Mouse (Mus musculus) spleen, postnatal 36 days (tissue): Measurements from ENCODE around the gene Kdm4b.

Experiments
- DNase-seq, 2 experiments: peaks; one replicate each; pipeline ENCODE4 v3.0.0; 2022; ENCODE audit warnings: low spot score in 2 of 2, mixed read lengths in 1 of 2

The Kdm4b gene

GRCm38 (mm10) chr17:56298238-56298637 lies 27.6 kb upstream of the Kdm4b start:
- DNase-seq, result no peak

GRCm38 (mm10) chr17:56300186-56300585 lies 25.7 kb upstream of the Kdm4b start, which contains the start of gene Arrdc5:
Arrdc5 (minus strand) TSS chr17:56300286.
- no peak for DNase-seq

GRCm38 (mm10) chr17:56302363-56302996 lies 23.4 kb upstream of the Kdm4b start:
- no peak for DNase-seq

GRCm38 (mm10) chr17:56303160-56303846 lies 22.6 kb upstream of the Kdm4b start, which contains the start of gene Uhrf1:
Uhrf1 (plus strand) TSS chr17:56303321.
- peak; percentile 78 to 86 for DNase-seq

GRCm38 (mm10) chr17:56303847-56304586 lies 21.8 kb upstream of the Kdm4b start:
- peak; percentile 95 to 96 for DNase-seq

- DNase-seq, result no peak
Observed at GRCm38 (mm10) chr17:56304718-56305117, 21.1 kb upstream of the Kdm4b start.

GRCm38 (mm10) chr17:56305156-56305555 lies 20.7 kb upstream of the Kdm4b start:
- DNase-seq, result no peak

- DNase-seq, result no peak
Observed at GRCm38 (mm10) chr17:56305826-56306225, 20.0 kb upstream of the Kdm4b start.

- no peak for DNase-seq
Observed at GRCm38 (mm10) chr17:56308088-56308487, 17.8 kb upstream of the Kdm4b start.

- DNase-seq, result no peak
Observed at GRCm38 (mm10) chr17:56309191-56309945, 16.5 kb upstream of the Kdm4b start.

GRCm38 (mm10) chr17:56324419-56324818 lies 1.4 kb upstream of the Kdm4b start:
- DNase-seq, result no peak

- no peak for DNase-seq
Observed at GRCm38 (mm10) chr17:56326153-56327147, 588 bp downstream of the Kdm4b start.

GRCm38 (mm10) chr17:56329267-56329666 lies 3.4 kb downstream of the Kdm4b start:
- no peak for DNase-seq

GRCm38 (mm10) chr17:56330345-56330744 lies 4.5 kb downstream of the Kdm4b start:
- DNase-seq, result peak in 1 of 2 experiments; percentile 27

- DNase-seq, result no peak
Observed at GRCm38 (mm10) chr17:56331256-56331655, 5.4 kb downstream of the Kdm4b start.

GRCm38 (mm10) chr17:56332987-56333386 lies 7.1 kb downstream of the Kdm4b start:
- DNase-seq, result no peak

GRCm38 (mm10) chr17:56337190-56337589 lies 11.3 kb downstream of the Kdm4b start:
- peak; percentile 44 to 51 for DNase-seq

GRCm38 (mm10) chr17:56337791-56338190 lies 11.9 kb downstream of the Kdm4b start:
- DNase-seq, result no peak

- DNase-seq, result peak; percentile 71 to 72
Observed at GRCm38 (mm10) chr17:56338909-56339308, 13.0 kb downstream of the Kdm4b start.

GRCm38 (mm10) chr17:56340717-56341116 lies 14.9 kb downstream of the Kdm4b start:
- DNase-seq, result no peak

- DNase-seq, result no peak
Observed at GRCm38 (mm10) chr17:56343466-56343865, 17.6 kb downstream of the Kdm4b start.
